Mouse (Mus musculus) ovary, adult 18-20 months (tissue): ENCODE measurements around the gene AW011738.

Experiments used
- DNase-seq: peaks from one replicate; pipeline ENCODE4 v3.0.0; 2022; ENCODE audit warnings: low spot score, mixed read lengths

Gene AW011738

DNA sequence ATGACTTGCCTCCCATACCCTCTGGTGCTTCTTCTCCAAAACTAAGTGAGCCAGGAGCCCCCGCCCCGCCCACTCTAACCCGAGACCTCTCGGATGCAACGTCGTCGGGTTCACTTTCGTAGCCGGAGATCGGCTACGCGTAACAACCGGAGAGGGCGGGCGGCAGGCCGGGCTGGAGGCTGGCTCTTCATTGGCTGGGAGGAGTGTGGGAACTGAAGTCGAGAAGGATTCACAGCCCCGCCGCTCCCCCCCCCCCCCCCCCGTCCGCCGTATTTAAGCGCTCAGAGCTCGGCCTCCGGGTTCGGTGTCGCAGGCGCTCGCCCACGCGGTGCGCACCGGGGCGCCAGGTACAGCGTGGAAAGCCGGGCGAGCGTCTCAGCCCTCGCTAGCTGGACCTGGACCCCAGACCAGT, at the start of gene AW011738:
Gene AW011738, plus strand, starts transcription at position 304 of the 412 bp plus-strand sequence.
- DNase-seq = peak; percentile 46

DNA sequence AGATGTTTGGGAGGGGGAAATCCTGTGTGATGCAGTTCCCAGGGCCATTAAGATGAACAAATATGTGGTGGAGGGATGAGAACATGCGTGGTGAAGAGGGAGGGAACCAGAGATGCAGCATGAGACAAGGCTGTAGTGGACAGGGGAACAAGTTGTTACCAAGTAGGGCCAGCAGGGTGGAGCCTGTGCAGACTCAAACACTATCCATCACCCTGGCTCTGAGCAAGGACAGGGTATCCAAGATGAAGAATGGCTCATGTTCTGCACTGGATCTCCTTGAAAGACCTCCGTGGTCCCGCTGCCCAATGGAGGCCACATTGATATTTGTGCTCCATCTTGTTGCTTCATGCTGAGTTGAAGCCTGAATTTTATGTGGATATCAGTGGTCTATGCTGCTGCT, 48.3 kb upstream of the AW011738 start:
- no peak for DNase-seq

DNA sequence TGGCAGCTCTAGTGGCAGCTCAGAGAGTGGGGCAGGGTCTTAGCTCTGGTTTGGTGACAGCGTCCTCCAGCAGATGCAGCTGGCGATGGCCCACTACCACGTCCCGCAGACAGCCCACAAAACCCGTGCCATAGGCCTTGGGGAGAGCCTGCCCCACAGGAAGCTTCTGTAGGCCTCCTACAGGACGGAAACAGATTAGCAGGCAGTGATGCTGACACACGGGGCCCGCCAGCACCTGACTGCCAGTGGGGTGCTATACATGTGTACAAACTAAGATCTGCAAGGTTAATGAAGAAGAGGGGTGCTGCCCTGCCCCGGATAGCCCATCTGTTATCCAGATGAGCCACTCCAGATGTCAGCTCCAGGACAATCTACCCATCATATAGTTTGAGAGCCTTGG, 36.6 kb upstream of the AW011738 start:
- DNase-seq = no peak

DNA sequence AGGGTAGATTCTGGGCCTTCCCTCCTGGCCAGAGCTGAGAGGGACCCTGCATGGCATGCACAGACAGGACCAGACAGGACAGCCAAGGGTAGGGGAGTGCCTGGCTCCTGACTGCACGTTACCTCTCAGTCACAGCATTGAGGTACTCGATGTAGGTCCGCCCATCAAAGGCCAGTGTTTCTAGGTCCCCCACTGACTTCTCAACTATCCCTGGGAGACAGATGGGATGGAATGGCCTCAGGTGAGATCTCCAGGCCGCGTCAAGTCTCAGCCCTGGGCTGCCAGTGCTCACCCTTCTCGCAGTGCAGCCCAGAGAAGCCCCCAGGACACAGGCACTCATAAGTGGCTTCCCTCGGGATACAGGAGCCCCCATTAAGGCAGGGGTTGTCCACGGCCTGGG, 34.5 kb upstream of the AW011738 start:
- no peak for DNase-seq

DNA sequence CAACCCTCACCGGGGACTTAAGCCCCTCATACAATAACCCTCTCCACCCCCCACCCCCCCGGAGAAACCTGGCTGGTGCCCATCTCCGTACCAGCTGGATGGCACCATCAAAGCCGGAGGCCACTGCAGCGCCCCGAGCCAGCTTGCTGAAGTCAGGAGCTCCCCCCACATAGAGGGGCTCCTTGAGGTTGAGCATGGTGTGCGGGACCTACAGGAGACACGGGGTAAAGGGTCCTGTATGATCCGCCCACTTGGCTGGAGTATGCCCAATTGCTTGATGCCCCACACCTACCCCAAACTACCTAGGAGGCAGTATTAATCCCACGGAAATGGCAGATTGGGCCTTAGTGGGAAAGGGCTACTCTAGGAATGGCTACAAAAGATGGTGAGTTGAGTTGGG, 34.0 kb upstream of the AW011738 start:
- DNase-seq = no peak

DNA sequence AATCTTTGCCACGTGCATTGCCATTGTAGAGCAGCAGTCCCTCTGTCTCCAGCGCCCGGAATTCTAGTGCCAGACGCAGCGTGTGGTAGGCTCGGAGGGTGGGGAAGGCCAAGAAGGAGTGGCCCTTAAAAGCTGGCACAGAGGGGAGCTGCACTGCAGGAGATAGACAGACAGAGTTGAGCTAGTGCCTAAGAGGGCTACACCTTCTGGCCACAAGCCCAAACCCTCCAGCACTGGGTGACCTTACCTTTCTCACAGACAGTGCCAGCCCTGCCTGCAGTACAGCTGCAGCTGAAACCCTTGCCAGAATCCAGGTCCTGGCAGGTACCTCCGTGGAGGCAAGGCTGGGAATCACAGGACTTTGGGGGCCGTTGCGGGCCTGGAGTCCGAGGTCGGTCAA, 31.3 kb upstream of the AW011738 start:
- DNase-seq = no peak

DNA sequence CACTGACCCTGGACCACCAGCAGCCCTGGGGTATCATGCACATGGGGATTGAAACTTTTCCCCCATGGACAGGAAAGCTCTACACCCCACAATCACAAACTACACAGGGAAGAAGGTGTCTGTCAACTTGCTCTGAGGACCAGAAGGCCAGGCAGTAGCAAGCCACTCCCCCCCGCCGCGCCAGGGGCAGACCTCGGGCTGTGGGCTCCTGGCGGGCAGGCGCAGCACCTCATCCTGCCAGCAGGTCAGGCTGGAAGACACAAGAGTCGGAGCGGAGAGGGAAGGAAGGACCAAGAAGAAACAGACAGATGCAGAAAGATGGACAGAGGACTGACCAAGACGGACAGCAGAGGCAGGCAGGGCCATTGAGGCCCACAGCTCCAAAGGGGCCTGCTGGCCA, 25.5 kb upstream of the AW011738 start:
- no peak for DNase-seq

DNA sequence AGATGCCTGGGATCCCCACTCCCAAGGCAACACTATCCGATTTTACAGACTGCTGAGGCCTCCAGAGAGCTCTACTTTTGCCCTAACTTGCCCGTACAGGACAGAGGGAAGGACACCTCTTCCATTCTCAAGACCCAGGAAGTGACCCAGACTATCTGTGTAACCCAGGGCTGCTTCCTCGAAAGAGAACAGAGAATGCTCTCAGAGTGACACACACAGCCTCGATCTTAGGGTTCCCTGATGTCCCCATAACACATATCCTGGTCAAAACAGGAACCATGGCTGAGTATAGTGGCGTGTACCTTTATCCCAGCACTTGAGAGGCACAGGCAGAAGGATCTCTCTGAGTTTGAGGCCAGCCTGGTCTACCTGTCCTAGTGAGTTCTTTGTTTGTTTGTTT, 19.4 kb upstream of the AW011738 start:
- DNase-seq = no peak

DNA sequence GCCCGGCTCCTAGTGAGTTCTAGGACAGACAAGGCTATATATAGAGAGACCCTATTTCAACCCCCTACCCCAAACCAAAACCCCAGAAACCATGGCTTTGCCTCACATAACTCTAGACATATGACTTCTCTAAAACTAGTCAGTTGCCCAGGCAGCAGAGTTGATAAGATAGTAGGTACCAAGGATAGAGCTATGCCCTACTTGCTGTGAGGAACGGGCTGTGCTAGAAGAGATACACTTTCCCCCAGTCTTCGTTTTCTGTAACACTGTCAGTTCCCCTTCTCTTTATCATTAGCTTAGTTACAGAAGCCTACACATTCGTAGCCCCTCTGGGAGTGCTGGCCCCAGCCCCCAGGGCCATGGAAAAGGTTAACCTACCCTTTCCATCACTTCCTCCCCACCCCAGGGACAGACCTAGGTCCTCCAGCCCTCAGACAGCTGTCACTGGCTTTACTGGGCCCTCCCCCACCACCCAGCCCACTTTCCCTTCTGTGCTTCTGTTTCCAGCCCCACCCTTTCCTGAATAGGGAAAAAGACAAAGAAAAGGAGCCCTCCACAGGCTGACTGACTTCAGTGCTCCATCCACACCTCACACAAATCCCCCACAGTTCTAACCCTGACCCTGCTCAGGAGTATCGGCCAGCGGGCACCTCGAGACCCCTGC, 18.7 kb upstream of the AW011738 start:
- no peak for DNase-seq

DNA sequence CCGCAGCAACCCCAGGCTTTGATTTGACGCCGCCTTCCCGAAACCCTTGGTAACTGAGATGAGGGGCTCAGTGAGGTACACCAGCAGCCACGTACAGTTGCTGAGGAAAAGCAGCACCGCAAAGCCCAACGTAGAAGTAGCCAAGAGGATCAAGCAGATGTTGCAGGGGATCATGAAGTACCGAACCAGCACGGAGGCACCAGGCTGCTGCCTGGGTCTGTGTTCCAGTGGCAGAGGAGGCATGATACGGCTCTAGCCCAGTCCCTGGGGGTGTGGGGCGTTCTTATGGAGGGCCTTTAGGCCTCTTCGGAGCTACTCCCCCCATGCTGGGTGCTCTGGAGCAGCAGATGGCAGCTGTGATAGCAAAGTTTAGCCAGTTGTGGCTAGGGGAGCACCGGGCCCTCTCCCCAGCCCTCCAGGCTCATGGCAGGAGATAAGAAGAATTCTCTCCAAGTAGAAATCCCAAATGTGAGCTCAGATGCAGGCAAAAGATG, 17.6 kb upstream of the AW011738 start:
- DNase-seq = no peak

DNA sequence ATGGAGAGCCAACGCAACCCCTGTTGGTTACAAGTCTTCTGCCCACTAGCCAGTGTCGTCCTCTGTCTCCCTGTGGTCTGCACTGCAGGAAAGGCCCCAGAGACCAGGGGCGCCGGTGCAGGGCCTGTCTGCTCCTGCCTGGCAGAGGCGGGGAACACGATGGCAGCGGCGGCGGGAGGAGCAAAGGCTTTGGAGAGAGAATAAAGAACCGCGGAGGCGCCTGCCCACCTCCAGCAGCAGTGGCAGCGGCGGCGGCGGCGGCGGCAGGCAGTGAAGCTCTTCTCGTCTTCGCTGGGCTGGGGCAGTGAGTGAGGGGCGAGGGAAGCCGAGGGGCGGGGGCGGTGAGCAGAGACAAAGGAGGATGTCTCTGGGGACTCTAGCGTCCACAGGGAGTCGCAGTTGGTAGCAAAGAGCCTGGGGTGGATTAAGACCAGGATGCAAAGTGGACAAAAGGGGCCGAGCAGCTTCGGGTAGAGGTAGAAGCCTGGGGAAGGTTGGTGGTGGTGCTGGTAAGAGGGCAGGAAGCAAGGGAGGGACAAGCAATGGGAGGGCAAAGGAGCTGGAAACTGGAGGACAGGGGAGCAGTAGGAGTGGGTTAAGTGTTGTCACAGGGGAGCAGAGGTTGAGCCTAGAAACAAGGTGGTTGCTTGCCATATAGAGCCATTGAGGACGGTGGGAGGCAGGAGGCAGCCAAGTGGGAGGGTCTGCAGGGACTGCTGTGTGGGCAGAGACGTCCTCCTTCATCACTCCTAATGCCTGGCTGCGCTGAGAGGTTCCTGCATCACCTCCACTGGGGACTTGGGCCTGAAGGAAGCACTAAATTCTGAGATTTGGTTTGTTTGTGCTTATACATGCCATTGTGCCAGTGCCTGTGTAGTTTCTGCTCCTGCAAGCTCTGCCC, 16.9 kb upstream of the AW011738 start:
- DNase-seq = no peak

DNA sequence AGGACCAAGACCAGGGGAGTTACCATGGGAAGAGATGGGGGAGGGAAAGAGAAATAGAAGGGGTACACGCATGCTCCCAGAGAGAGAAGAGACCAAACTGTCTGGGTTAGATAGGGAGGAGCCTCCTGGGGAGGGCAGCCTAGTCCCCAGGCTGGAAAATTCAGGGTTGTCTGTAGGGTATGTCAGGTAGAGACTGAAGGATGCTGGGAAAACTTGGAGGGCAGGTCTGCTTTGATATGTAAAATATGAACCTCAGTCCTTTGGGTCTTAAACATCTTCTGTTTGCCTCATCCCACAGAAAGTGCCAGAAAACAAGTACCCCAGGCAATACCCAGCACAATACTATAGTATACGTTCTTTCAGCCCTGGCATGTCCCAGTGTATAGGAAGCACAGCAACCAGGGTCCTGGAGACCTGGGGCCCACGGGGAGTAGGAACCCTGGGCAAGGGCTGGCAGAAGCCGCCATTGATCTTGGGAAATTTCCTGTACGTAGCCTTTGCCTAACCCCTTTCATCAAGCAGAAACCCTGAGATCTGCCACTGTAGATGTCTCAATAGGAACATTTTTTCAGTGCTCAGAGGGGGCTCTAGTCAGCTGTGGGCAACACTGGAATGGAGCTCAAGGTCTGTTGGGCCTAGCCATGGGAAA, 14.8 kb upstream of the AW011738 start:
- no peak for DNase-seq

DNA sequence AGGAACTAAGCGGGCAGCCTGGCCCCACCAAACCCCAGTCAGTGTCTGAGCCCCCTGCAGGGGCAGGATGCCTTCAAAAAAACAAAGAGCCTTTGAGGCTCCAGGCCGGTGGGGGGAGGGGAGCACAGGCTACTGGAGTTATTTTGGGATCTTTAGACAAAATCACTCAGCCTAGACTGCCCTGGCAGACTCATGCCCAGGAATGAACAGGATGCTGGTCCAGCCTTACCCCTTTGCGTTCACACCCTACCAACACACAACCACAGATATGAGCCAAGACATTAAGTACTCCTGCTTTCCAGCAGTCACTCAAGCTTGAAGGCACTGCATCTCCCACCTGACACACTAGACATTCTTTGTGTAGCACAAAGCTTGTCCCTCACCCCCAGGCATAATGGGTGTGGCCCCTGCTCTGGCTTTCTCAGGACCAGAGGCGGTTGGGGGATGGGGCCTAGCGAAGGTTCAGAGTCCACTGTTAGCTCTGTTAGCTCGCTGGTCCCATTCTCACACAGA, 14.2 kb upstream of the AW011738 start:
- DNase-seq = no peak

DNA sequence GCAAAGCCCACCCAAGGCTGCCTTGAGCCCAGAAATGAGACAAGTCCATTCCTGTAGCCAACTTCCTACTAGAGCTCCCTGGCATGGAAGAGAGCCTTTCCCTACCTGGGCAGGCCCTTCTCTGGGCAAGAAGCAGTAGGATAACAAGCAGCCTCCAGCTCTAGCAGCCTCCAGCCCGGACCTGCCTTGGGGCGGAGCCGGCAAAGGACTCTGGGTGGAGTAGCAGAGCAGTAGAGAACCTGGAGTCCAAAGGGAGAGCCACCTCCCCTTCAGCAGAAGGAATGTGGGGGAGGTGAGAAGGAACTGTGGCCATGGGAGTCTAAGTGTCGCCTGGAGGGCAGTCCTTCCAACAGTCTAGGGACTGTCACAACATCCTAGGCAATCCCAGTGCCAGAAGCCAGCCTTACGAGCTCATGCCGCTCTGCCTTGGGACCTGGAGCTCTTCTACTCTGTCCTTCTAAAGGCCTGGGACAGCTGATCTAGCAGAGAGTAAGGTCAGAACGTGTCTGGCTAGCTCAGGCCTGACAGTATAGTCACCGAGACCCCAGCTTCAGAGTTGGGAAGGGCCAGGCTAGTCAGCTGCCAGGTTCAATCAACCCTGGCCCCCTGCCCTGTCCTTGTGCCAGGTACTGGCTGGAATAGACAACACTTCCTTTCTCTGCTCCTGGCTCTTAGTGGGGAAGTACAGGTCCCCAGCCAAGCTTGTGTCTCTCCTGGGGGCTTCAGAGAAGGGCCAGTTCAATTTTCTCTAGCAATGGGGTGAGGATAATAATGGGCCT, 10.5 kb upstream of the AW011738 start:
- DNase-seq = no peak

DNA sequence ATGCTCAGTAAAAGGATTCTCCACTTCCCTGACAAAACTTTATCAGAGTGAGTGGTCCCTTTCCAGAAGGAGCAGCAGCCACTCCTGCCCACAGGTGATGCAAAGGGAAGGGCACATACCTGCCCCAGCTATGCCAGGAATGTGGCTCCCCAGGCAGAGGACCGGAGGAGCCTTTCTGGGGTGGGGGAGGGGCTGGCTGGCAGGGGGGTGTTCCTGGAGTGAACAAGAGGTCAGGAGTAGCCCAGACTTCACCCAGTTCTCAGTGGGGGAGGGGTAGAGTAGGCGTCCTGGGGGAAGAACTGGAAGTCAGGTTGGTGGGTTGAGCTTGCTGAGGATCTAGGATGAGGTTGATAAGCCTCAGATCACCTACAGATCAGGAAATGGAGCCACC, 9.9 kb upstream of the AW011738 start:
- no peak for DNase-seq

DNA sequence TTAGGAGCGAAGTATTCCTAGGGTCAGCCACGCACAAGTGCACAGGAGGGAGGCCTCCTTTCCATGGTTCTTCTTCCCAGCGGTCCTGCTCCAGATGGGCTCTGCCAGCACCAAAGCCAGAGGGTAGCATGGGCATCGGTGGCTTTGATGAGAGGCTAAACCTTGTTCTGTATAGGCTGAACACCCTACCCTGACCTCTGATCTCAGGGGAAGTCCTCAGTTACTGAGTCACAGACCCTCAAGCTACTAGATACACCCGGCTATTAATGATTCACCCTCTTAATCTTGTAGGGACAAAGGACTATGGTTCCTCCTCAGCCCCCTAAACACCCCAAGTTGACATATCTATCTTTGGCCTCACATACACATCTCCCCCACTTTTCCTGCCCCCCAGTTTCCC, 9.2 kb upstream of the AW011738 start:
- no peak for DNase-seq

DNA sequence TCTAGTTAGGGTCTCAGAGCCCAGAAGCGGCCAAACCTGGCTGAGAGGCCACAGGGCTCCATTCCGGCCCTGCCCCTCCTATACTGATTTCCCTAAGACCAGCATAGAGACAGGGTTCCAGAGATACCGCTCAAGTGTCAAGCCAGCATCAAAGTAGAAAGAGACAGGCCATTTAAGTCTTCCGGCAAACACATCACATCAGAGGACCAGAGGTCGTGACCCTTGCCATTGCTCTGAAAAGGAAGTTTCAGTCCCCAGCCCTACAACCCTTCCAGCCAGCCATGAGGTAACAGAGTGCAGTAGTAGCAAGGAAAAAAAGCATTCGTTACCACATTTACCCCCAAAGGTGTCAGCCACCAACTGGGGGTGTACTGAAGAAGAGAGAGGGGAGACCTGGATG, 8.8 kb upstream of the AW011738 start:
- DNase-seq = no peak

DNA sequence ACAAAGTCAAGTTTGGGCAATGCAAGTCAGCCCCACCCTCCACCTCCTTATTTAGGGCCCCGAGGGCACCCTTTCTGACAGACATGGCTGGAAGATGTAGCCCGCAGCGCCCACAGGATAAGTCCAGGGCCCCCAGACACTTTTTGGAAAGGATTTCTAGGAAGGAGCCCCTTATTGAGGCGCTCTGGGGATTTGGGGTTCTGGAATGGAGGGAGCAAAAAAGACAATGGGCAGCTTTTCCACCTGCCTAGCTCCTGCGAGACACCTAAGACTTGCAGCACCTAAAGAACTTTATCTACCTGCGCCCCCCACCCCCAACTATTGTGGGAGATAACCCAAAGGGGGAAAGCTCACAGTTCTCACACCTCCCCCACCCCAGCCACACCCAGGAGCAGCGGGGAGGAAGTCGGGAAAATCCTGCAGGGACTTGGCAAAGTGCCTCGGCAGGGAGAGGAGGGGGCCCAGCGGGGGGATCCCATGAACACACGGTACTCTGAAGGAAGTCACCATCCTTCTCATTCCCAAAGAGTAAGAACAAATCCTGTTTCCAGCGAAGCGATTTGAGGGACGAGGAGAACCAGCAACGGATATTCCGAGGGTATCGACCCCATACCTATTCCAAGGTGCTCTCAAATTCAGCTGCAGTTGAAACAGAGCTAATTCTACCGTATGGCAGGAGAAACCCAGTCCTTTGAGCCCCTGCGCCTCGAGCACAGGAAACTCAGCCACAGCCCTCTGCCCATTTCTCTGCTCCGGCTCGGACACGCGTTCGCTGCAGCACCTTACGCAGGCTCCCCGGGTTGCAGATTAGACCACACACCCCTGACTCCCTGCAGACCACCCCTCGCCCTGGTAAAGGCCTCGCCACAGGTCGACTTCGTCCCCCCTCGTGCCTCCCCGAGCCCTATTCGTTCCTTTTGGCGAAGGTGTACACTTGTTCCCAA, 6.9 kb upstream of the AW011738 start:
- no peak for DNase-seq

DNA sequence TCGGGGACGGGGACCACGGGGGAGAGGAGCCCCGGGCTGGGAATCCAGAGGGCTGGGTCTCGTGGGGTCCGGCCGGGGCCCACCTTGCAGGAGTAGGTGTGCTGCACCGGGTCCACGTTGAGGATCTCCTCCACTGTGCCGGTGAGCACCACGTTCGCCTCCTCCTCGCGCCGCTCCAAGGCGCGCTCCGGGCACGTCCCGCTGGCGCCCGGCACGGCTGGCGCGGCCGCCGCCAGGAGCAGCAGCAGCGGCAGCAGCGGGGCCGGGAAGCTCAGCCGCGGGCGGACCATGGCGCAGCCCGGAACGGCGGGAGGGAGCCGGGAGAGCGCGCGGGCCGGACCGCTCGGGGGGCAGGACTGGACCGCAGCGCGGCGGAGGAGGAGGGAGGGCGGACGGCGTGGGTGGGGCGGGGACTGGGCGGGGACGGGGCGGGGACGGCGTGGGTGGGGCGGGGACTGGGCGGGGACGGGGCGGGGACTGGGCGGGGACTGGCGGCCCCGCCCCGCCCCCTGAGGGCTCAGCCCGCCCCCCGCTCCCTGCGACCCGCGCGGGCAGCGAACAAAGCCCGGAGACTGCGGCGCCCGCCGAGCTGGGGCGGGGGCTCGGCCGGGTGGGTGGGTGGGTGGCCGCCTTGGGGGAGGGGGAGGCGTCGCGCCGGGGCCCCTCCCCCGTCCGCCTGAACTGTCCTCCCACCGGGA, 5.8 kb upstream of the AW011738 start, which contains the start of gene Agrn:
Gene Agrn, minus strand, starts transcription at position 358 of the 698 bp plus-strand sequence.
- DNase-seq = peak; percentile 63

DNA sequence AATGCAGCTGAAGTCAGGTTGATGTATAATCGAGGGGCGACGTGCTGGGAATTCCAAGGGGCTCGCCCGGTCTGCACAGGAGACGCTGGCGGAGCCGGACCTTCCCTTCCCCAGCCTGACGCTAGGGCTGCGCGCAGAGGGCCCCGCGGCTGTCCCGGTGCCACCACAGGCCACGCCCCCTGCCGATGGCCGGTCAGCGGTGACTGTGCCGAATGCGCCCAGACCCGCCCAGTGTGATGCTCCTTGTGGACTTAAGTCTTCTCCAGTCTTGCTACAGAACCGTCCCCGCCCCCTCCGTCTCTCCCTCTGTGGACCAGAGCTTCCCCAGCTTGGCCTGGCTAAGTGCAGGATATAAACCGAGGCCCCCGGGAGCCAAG, 5.3 kb upstream of the AW011738 start:
- DNase-seq = peak; percentile 79
